Mouse (Mus musculus): Measurements from ENCODE around the gene Mapk9.

Gene Mapk9

DNA sequence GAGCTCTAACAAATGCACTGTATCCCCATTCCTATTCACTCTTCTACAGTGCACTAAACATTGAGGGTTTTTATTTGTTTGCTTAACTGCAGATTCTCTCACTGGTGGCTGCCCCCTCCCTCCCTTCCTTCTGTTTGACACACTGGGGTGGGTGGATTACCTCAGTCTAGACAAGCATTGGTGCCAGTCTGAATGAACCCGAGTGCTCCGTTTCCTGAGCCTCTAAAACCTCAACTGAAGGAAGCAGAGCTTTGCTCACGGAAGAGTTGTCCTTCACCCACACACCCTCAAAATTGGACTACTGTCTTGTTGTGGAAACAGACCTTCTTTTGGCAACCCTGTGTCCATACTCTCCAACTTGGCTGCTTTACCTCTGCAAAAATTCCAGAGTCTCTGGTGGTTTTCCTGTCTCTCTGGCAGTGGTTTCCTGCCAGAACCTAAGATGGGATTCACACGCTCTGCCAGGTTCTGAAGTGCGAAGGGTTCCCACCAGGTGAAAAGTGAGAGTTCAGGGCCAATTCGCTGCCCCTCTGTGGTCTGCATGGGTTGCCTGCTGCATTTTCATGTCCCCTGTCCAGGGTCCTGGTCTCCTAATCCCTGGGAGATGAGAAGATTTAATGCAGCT lies 49.5 kb downstream of the Mapk9 start:
- DNase-seq: no peak

GRCm38 (mm10) chr11:49900043-49900442 lies 53.5 kb downstream of the Mapk9 start:
- no peak for DNase-seq

DNA sequence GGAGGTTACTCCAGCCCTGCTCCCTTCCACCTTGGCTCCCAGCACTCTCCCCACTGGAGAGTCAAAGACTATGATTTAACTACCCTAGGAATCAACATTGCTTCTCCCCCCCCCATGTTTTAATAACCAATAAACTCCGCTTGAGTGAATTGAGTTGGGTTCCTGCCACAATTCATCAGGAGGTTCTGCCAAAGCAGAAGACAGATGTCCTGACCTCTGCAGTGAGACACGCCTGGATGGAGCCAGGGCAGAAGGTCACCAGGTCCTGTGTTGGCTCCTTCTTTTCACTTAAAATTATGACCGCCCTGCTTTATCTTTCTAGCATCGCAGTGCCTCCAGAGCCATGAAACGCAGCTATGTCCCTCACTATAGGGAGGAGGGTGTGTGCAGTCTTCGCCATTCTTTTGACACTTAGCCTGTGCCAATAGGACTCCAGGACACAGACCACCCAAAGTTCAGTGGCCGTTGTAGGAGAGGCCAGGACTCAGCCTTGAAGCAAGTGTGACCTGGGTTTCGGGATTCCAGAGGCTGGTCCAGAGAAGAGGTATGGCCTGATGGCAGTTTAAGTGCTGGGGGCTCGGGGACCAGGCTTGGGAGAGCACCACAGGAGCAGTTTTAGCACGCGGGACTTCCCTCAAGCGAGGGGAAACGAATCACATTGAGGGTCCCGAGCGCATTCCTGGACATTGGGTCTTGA lies 54.6 kb downstream of the Mapk9 start:
- no peak for DNase-seq

- peak; percentile 77 for DNase-seq
Measured at GRCm38 (mm10) chr11:49901659-49902458, 55.3 kb downstream of the Mapk9 start, which contains the start of gene Rasgef1c. Gene Rasgef1c, plus strand, starts transcription at chr11:49901835.

GRCm38 (mm10) chr11:49903333-49903732 lies 56.8 kb downstream of the Mapk9 start:
- peak; percentile 71 for DNase-seq

- DNase-seq: no peak
Measured at GRCm38 (mm10) chr11:49918521-49919180, 72.1 kb downstream of the Mapk9 start.

- DNase-seq: no peak
Measured at GRCm38 (mm10) chr11:49919304-49919703, 72.8 kb downstream of the Mapk9 start.

DNA sequence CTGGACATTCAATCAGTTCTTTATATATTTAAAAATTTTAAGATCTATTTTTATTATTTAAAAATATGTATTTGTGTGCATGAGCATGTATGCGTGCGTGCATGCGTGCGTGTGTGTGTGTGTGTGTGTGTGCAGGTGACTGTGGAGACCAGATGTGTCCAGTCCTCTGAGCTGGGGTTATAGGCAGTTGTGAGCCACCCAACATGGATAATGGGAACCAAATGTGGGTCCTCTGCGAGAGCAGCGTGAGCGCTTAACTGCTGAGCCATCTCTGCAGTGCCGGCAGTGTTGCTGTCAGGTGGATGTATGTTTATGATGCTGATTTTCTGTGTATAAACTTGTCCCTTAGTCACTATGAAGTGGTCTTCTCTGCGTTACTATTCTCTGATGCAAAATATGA lies 77.0 kb downstream of the Mapk9 start:
- no peak for DNase-seq

GRCm38 (mm10) chr11:49926183-49926582 lies 79.6 kb downstream of the Mapk9 start:
- no peak for DNase-seq

- peak; percentile 73 for DNase-seq
Measured at GRCm38 (mm10) chr11:49927169-49927568, 80.6 kb downstream of the Mapk9 start.

DNA sequence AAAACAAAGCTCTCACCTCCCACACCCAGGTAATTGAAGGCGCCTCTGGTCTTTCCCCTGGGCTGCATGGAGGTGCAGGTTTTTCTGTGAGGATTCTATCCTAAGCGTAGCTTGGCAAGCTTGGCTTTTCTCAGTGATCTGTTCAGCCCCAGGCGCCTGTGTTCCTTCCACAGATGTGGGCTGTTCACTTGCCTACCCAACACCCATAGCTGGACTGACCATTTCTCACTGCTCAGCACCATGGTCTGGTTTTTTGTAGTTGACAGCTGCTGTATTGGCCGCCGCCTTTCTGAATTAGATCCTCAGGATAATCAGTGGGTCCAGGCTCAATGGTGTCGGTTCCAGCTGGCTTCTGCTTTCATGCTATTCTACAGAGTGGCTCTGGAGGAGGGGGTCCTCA lies 81.1 kb downstream of the Mapk9 start:
- no peak for DNase-seq

DNA sequence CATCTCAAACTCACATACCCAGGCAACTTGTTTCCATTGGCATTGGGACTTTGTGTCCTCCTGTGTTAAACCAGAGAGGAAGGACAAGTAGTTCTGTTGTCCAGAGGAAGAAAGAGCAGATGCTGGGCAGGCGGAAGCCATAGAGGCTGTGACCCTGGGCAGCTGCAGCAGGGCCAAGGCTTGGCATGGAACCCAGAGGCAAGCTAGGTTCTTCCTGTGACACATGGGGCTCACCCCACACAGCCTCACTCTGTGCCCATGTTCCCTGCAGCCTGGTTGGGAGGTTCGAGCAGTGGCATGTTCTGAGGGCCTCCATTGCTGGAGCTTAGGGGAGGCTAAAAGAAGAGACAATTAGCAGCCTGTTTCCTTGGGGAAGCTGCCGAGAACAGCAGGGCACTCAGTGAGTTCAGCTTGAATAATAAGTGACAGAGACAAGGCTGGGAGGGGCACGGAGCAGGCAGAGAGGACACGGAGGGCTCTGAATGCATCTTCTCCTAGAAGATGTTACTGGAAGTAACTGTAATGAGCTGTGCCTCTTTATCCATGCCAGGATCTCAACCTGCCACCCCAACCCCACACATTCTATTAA lies 84.6 kb downstream of the Mapk9 start:
- no peak for DNase-seq

GRCm38 (mm10) chr11:49931853-49932252 lies 85.3 kb downstream of the Mapk9 start:
- DNase-seq: no peak

GRCm38 (mm10) chr11:49933811-49934210 lies 87.3 kb downstream of the Mapk9 start:
- DNase-seq: no peak

DNA sequence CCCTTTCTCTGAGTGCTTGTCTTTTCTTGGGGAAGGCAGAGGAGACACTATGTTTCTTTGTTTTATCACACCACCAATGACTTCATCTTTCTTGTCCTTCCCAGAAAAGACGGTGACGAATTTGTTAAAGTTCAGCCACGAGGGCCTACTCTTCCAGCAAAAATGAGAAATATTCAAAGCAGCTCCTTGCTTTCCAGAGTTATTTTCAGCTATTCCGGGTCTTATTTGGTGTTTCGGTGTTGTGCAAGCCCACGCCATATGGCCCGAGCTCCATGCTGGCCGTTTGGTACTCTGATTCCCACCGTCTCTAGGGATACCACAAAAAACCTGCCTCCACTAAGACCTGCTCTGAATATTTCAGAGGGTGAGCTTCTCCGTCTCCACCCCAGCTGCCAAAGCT lies 87.8 kb downstream of the Mapk9 start:
- DNase-seq: peak; percentile 78

Data from right cerebral cortex, adult 18-20 months (tissue).